Mouse (Mus musculus) lung, embryonic 14.5 days (tissue): ENCODE data around the gene Gm9745. TPM values are rescaled to one million over a fixed set of nuclear protein-coding genes. Genes with fewer than 3 reads are reported as not detected.
"Not testable (repeated sequence)": the region's sequence is repeated elsewhere in the genome, so short reads cannot be mapped to it uniquely, and the experiment has no call there.

ENCODE experiments used
- ATAC-seq: fragments of 200-750 bp; cut with Nextera tagmentation; 2 replicates; pipeline ENCODE4 v1.8.0; 2017; ENCODE audit warnings: mild to moderate bottlenecking, moderate TSS enrichment, moderate library complexity; ENCODE audit not compliant: insufficient read depth
- DNase-seq: peaks from one replicate; pipeline ENCODE4 v3.0.0-alpha.2; 2015
- H3K27ac ChIP-seq: fragments of 300-500 bp; sonication (generic); 2 replicates; pipeline ENCODE4 v1.5.1; 2014; ENCODE audit warnings: low read depth, mild to moderate bottlenecking, moderate library complexity
- H3K27me3 ChIP-seq: fragments of 300-500 bp; sonication (generic); 2 replicates; pipeline ENCODE4 v1.6.1; 2014; ENCODE audit warnings: low read length, control low read depth; ENCODE audit not compliant: insufficient read depth
- H3K36me3 ChIP-seq: fragments of 300-500 bp; sonication (generic); 2 replicates; pipeline ENCODE4 v1.6.1; 2014; ENCODE audit warnings: control low read depth; ENCODE audit not compliant: insufficient read depth
- H3K4me1 ChIP-seq: fragments of 300-500 bp; sonication (generic); 2 replicates; pipeline ENCODE4 v1.6.1; 2014; ENCODE audit warnings: antibody characterized with exemption, control low read depth; ENCODE audit not compliant: insufficient read depth
- H3K4me2 ChIP-seq: fragments of 300-500 bp; sonication (generic); 2 replicates; pipeline ENCODE4 v1.6.1; 2014; ENCODE audit warnings: mild to moderate bottlenecking
- H3K4me3 ChIP-seq: fragments of 300-500 bp; sonication (generic); 2 replicates; pipeline ENCODE4 v1.5.1; 2014; ENCODE audit warnings: low read depth, low read length
- H3K9ac ChIP-seq: fragments of 300-500 bp; sonication (generic); 2 replicates; pipeline ENCODE4 v1.6.1; 2014
- H3K9me3 ChIP-seq: fragments of 300-500 bp; sonication (generic); 2 replicates; pipeline ENCODE4 v1.6.1; 2016; ENCODE audit warnings: low read depth, low read length, control low read depth
- CTCF ChIP-seq: IDR thresholded peaks from 2 replicates; pipeline ENCODE4 v1.5.1; 2016; ENCODE audit warnings: antibody characterized with exemption, low read depth
- WGBS: fragments of 180-500 bp; shearing (Covaris S2); extraction: QIAGEN DNeasy Blood & Tissue Kit; methylation state at CpG from one replicate; pipeline ENCODE4 v1.1.7; 2014; 5-methylcytosine and 5-hydroxymethylcytosine counted together
- microRNA-seq: library from miRNA; unstranded; fragments of <30 nt; microRNA quantifications from one replicate; pipeline ENCODE4, GENCODE M21; 2016; ENCODE audit warnings: borderline number of aligned reads
- polyA plus RNA-seq: library from polyadenylated mRNA; unstranded; fragments of >200 nt; fragmentation: Nextera tagmentation; extraction: Ambion mirVana; gene quantifications from 2 replicates; pipeline ENCODE4 v1.2.1, GENCODE M21; 2014

Gene Gm9745
- polyA plus RNA-seq, 1 experiment from 2014 or later = not detected

- not testable (repeated sequence) for H3K27ac ChIP-seq, ATAC-seq, H3K27me3 ChIP-seq, H3K4me3 ChIP-seq, H3K4me2 ChIP-seq, H3K9ac ChIP-seq, H3K4me1 ChIP-seq, DNase-seq, H3K36me3 ChIP-seq, H3K9me3 ChIP-seq
- 85% methylated on average over 4 of the region's 4 CpGs for WGBS
These were observed 6.9 kb downstream of the Gm9745 start for GRCm38 (mm10) chr13:8941110-8941509.

GRCm38 (mm10) chr13:8937611-8938140 lies 10.4 kb downstream of the Gm9745 start:
- H3K4me3 ChIP-seq, H3K4me1 ChIP-seq, H3K9me3 ChIP-seq, DNase-seq, H3K27me3 ChIP-seq, H3K36me3 ChIP-seq, H3K27ac ChIP-seq, ATAC-seq, H3K9ac ChIP-seq, H3K4me2 ChIP-seq: not testable (repeated sequence)
- 67% methylated on average over 6 of the region's 6 CpGs for WGBS

- Histone ChIP-seq H3K4me3 (no peak overlapping the region), H3K27me3 (no peaks in the 10 kb centered on the region), H3K36me3 (no peaks in the 10 kb centered on the region), H3K4me1 (no peaks in the 10 kb centered on the region), H3K4me2 (no peak overlapping the region), H3K9me3 (no peaks in the 10 kb centered on the region), H3K27ac (no peak overlapping the region), H3K9ac (no peak overlapping the region)
- no peak for ATAC-seq
- WGBS = 48% methylated on average over 2 of the region's 2 CpGs
- no peak for TF ChIP-seq CTCF
- no peak for DNase-seq
These were observed 14.5 kb downstream of the Gm9745 start for GRCm38 (mm10) chr13:8933499-8933898.

GRCm38 (mm10) chr13:8913890-8914289 lies 34.1 kb downstream of the Gm9745 start:
- H3K4me3 ChIP-seq, H3K36me3 ChIP-seq, DNase-seq, H3K27ac ChIP-seq, ATAC-seq, H3K27me3 ChIP-seq, H3K9ac ChIP-seq, H3K4me1 ChIP-seq, H3K4me2 ChIP-seq, H3K9me3 ChIP-seq: not testable (repeated sequence)
- 87% methylated on average over 8 of the region's 8 CpGs for WGBS

GRCm38 (mm10) chr13:8905986-8906385 lies 42.0 kb downstream of the Gm9745 start:
- 81% methylated on average over 2 of the region's 2 CpGs for WGBS
- H3K36me3 ChIP-seq, H3K9ac ChIP-seq, H3K9me3 ChIP-seq, DNase-seq, H3K27ac ChIP-seq, H3K4me3 ChIP-seq, H3K27me3 ChIP-seq, H3K4me1 ChIP-seq, H3K4me2 ChIP-seq, ATAC-seq: not testable (repeated sequence)

Small RNA genes within 50 kb of the gene (microRNA-seq; reads per million reads assigned to microRNA genes)
- not detected for gene Gm22750

Other genes starting within 250 kb of the Gm9745 start
- 23.4 and 24.4 TPM in 2 replicates for gene Wdr37, start 76.3 kb downstream of the Gm9745 start, polyA plus RNA-seq
- 71.5 and 81.2 TPM in 2 replicates for gene Idi1, start 62.7 kb downstream of the Gm9745 start, polyA plus RNA-seq
- gene Idi2, start 4.6 kb upstream of the Gm9745 start, polyA plus RNA-seq = not detected in 2 replicates
- gene Gtpbp4, start 47.9 kb upstream of the Gm9745 start, polyA plus RNA-seq = 87.1 and 89.6 TPM in 2 replicates
- 41.4 and 42.0 TPM in 2 replicates for gene Larp4b, start 145.7 kb upstream of the Gm9745 start, polyA plus RNA-seq